ENCODE assay signal across 34 mouse cellular contexts in the genomic region with DNA sequence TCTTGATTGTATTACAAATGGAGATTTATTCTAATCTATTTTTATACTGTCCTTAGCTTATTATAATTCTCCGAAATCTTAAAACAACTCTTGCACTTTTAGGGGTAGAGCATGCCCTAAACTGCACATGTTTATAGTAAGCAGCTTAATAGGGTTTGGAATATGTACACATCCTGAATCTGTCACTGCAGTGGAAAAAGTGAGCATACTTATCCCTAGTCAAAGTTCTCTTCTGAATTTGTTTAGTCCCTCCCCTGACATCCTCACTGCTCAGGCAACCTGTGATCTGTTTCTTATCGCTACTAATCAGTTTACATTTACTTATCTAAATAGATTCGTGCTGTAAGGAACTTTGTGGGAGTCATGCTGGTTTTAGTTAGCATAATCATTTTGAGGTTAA.
"Had no signal": no experiment of that assay in that cellular context is flagged by ENCODE, and none has a peak within 500 bp of the region (broad histone marks: within the 10 kb centered on the region; RNA-seq: fewer than 3 reads in every experiment).

No protein-coding gene starts in this region.

- ATAC-seq: hindbrain, embryonic 16.5 days; hindbrain, postnatal 0 days; intestine, embryonic 15.5 days; intestine, embryonic 16.5 days; intestine, postnatal 0 days had no signal

- H3K4me2 ChIP-seq: heart, embryonic 11.5 days; heart, embryonic 12.5 days; heart, embryonic 13.5 days; heart, embryonic 15.5 days; hindbrain, embryonic 12.5 days; hindbrain, embryonic 13.5 days; hindbrain, embryonic 14.5 days; hindbrain, embryonic 15.5 days; intestine, embryonic 15.5 days; kidney, embryonic 15.5 days had no signal

- H3K27me3 ChIP-seq: heart, embryonic 12.5 days; heart, embryonic 13.5 days; heart, embryonic 15.5 days; hindbrain, embryonic 12.5 days; hindbrain, embryonic 13.5 days; hindbrain, embryonic 15.5 days; intestine, embryonic 15.5 days; kidney, embryonic 15.5 days had no signal

- H3K27ac ChIP-seq: heart, embryonic 10.5 days; heart, embryonic 13.5 days; heart, embryonic 15.5 days; hindbrain, embryonic 10.5 days; hindbrain, embryonic 12.5 days; hindbrain, embryonic 13.5 days; hindbrain, embryonic 14.5 days; hindbrain, embryonic 15.5 days; hindbrain, postnatal 0 days; intestine, embryonic 15.5 days; kidney, embryonic 15.5 days; kidney, postnatal 0 days; layer of hippocampus, adult 2 months had no signal

- H3K9me3 ChIP-seq: heart, embryonic 10.5 days; heart, embryonic 12.5 days; heart, embryonic 13.5 days; heart, embryonic 15.5 days; hindbrain, embryonic 10.5 days; hindbrain, embryonic 12.5 days; hindbrain, embryonic 13.5 days; hindbrain, embryonic 15.5 days; intestine, embryonic 15.5 days; kidney, embryonic 15.5 days had no signal

- H3K36me3 ChIP-seq: heart, embryonic 10.5 days; heart, embryonic 12.5 days; heart, embryonic 13.5 days; heart, embryonic 15.5 days; hindbrain, embryonic 10.5 days; hindbrain, embryonic 12.5 days; hindbrain, embryonic 13.5 days; hindbrain, embryonic 15.5 days; intestine, embryonic 15.5 days; kidney, embryonic 15.5 days had no signal

- DNase-seq: heart, postnatal 10 days; heart, postnatal 14 days; heart, postnatal 36 days; heart, postnatal 4 days; kidney, adult 11 months; kidney, adult 18-20 months; kidney, adult 2 months; kidney, adult 8-10 months; kidney, adult 9 months; kidney, postnatal 10 days; kidney, postnatal 14 days; kidney, postnatal 25 days; kidney, postnatal 36 days; kidney, postnatal 4 days; layer of hippocampus, adult 9-11 months; layer of hippocampus, postnatal 36 days had no signal

- H3K4me1 ChIP-seq: hindbrain, embryonic 13.5 days; hindbrain, embryonic 15.5 days had no signal

- H3K9ac ChIP-seq: heart, embryonic 12.5 days; heart, embryonic 13.5 days; heart, embryonic 15.5 days; hindbrain, embryonic 12.5 days; hindbrain, embryonic 13.5 days; hindbrain, embryonic 14.5 days; hindbrain, embryonic 15.5 days; intestine, embryonic 15.5 days; kidney, embryonic 15.5 days had no signal

- H3K4me3 ChIP-seq: heart, embryonic 10.5 days; heart, embryonic 12.5 days; heart, embryonic 13.5 days; heart, embryonic 15.5 days; hindbrain, embryonic 10.5 days; hindbrain, embryonic 12.5 days; hindbrain, embryonic 13.5 days; hindbrain, embryonic 15.5 days; intestine, embryonic 15.5 days; kidney, embryonic 15.5 days; layer of hippocampus, adult 2 months had no signal
